Mouse (Mus musculus) adipocyte (in vitro differentiated cells): ENCODE results near the gene Cacna1e.

Experiments used
- DNase-seq: peaks from one replicate; pipeline ENCODE4 v3.0.0-alpha.2; 2016; ENCODE audit warnings: low spot score

Cacna1e gene

GRCm38 (mm10) chr1:154783521-154783920, 100.8 kb downstream of the Cacna1e start:
- no peak for DNase-seq

DNA sequence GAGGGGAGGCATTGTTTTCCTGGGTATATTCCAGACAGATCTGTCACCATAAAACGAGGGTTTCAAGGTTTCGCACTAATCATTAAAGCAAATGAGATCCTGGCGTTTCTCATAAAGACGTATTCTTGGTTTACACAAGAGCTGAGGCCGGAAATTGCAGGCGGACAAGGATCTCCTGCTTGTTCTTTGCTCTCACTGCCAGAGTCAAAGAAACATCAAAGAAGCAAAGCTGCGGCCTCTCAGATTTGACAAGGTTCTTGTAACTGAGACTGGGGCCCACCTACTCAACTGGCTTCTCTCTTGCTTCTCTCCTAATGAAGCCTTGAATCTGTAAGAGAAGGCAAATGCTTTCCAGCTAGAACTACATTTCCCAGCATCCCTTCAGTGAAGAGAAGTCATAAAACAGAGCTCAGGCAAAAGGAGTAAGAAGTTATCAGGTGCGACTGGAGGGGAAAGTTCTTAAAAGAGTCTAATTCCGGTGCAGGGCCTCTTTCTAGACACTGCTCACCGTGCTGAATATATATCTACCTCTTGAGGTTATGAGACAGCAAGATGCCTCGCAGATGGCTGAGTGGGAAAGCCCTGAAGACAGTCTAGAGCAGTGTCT, 104.3 kb downstream of the Cacna1e start:
- no peak for DNase-seq

DNA sequence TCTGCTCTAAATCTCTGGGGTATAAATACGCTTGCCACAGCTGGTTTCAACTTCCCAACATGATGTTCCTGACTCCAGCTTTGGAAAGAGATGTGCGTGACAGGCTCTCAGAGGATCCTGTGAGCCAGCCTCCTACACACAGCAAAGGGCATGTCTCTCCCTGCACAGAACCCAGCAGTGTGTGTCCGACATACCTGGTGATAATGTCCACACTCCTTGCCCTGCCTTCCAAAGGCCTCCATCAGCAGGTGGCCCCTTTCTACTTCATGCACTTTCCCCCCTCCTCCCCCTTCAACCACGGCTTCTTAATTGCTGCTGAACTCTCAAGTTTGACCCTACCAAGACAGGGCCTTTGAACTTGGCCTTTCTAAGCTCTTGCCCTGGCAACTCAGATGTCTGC, 108.0 kb downstream of the Cacna1e start:
- no peak for DNase-seq

- DNase-seq = no peak
Measured at GRCm38 (mm10) chr1:154774468-154774867, 109.8 kb downstream of the Cacna1e start.

DNA sequence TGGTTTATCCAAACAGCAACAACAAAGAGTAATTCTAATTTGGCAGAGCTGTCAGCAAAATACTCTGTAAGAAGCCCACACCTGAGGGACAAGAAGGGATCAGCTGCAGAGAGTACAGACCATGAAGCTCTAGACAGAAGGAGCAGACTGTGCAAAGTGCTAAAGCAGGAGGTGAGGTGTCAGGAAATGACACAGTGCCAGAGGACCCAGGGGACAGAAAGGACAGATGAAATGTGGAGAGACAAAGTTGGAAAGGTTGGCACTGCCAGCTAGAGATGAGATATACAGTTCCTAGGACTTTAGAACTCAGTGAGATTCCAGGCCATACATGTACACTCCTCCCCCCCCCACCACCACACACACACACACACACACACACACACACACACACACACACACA, 113.2 kb downstream of the Cacna1e start:
- no peak for DNase-seq

- DNase-seq = no peak
Measured at GRCm38 (mm10) chr1:154770542-154770941, 113.8 kb downstream of the Cacna1e start.

- no peak for DNase-seq
Measured at GRCm38 (mm10) chr1:154763132-154763531, 121.2 kb downstream of the Cacna1e start.

DNA sequence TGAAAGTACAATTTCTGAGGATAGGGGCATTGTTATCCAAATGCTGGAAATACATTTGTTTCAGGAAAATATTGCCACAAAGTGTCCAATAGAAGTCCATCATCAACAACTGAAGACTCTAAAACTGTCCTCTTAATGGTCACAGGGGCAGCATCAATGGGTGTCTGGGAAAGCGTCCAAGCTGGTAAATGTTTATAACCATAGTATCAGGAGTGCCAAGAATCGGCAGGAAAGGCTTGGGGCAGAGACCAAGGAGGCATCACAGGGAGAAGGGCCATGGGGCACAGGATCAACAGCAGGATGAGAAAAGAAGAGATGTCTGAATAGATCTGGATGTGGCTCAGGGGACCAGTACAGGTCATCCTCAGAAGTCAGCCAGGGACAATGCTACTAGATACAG, 132.2 kb downstream of the Cacna1e start:
- no peak for DNase-seq

GRCm38 (mm10) chr1:154748531-154748930, 135.8 kb downstream of the Cacna1e start:
- no peak for DNase-seq

DNA sequence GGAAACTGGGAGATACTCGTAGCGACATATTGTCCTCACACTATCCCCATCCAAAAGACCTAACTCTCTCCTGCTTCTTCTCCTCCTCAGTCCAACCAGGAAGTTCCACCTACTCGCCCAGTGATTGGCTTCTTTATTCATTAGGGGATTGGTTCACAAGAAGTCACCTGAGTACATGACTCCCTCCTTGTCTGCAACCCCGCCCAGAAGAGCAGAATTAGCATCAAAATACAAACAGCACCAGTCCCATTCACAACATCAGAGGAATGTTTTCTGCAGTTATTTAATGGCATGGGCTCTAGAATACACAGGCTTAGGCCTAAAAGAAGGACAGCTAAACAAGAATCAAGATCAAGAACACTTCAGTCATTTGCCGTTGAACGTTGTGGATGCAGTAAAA, 139.1 kb downstream of the Cacna1e start:
- DNase-seq = no peak

GRCm38 (mm10) chr1:154730411-154730961, 153.8 kb downstream of the Cacna1e start:
- no peak for DNase-seq

- DNase-seq = peak; percentile 51
Measured at GRCm38 (mm10) chr1:154729269-154729980, 154.9 kb downstream of the Cacna1e start.

DNA sequence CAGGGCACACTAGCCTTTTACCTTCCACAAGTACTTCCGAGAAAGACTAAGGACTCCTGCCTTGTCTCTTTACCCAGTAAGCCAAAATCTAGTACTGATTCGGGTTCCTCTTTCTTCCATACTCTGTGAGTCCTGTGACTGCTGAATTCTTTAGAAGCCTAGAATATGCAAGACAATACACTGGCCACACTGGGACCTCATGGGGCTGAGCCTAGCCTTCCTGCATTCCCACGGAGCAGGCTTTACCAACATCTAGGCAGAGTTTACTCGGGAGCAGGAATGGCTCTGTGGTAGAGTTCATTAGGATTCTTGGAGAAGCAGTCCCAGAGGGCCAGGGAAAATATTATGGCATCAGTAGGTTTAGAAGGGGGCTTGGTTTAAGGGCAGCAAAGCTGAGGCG, 155.6 kb downstream of the Cacna1e start:
- no peak for DNase-seq

GRCm38 (mm10) chr1:154727696-154728095, 156.6 kb downstream of the Cacna1e start:
- no peak for DNase-seq

- no peak for DNase-seq
Measured at GRCm38 (mm10) chr1:154726361-154727161, 157.7 kb downstream of the Cacna1e start.

- no peak for DNase-seq
Measured at GRCm38 (mm10) chr1:154725356-154726320, 158.7 kb downstream of the Cacna1e start.

- DNase-seq = no peak
Measured at GRCm38 (mm10) chr1:154723537-154724286, 160.6 kb downstream of the Cacna1e start.

GRCm38 (mm10) chr1:154723078-154723477, 161.2 kb downstream of the Cacna1e start:
- no peak for DNase-seq

GRCm38 (mm10) chr1:154715596-154715995, 168.7 kb downstream of the Cacna1e start:
- DNase-seq = no peak

- no peak for DNase-seq
Measured at GRCm38 (mm10) chr1:154712747-154713146, 171.6 kb downstream of the Cacna1e start.
